8 mouse cellular contexts compared by ENCODE assay signal in genomic region chr19:34878603-34879541, GRCm38 (mm10). TPM values are rescaled to one million over a fixed set of nuclear protein-coding genes. Genes with fewer than 3 reads are reported as not detected.
A peak's percentile ranks its signal among the peaks of the same experiment; 100 is the strongest.
DNase-seq lines count a peak whose midpoint lies in the region; ATAC-seq and TF ChIP-seq lines count a peak whose summit lies in the region.

Gene Pank1, minus strand, starts transcription at chr19:34879455.

- peak within 1 kb of the TSS; percentile 56 for H3K4me2 ChIP-seq in forebrain, embryonic 11.5 days (ENCODE audit: low read depth, low read length, severe bottlenecking)
- peak within 1 kb of the TSS; percentile 82 for H3K4me2 ChIP-seq in heart, embryonic 16.5 days (ENCODE audit: low read depth, low read length)
- peak within 1 kb of the TSS; percentile 91 for H3K4me2 ChIP-seq in liver, embryonic 15.5 days
- H3K4me2 ChIP-seq in neural tube, embryonic 13.5 days = peak within 1 kb of the TSS; percentile 78

- TF ChIP-seq POLR2A in brain, embryonic 14.5 days (IDR thresholded peaks at IDR 0.05; ENCODE audit: borderline replicate concordance, extremely low read depth, insufficient read depth, insufficient read length, poor library complexity, severe bottlenecking) = peak; percentile 22
- 0 out of 2 replicates have a peak, but pooled peaks have one; percentile 38 for TF ChIP-seq POLR2A in testis, adult 2 months (IDR thresholded peaks at IDR 0.05; ENCODE audit: control insufficient read depth, low read depth, low read length)

- 0 out of 2 replicates have a peak, but pooled peaks cover 1% of the 10 kb centered on the region for H3K4me1 ChIP-seq in forebrain, embryonic 11.5 days (replicated peaks; ENCODE audit: control insufficient read depth, insufficient read depth, low read length)
- H3K4me1 ChIP-seq in heart, embryonic 16.5 days (ENCODE audit: control insufficient read depth, insufficient read depth, low read length) = peaks cover 20% of the 10 kb centered on the region
- H3K4me1 ChIP-seq in liver, embryonic 15.5 days (replicated peaks) = peaks cover 28% of the 10 kb centered on the region
- peaks cover 24% of the 10 kb centered on the region for H3K4me1 ChIP-seq in neural tube, embryonic 13.5 days (replicated peaks)
- peaks cover 4% of the 10 kb centered on the region for H3K4me1 ChIP-seq in testis, adult 2 months (ENCODE audit: control insufficient read depth, insufficient read depth, low read length)

- peak; percentile 90 for DNase-seq in brain, embryonic 14.5 days (ENCODE audit: low read depth)
- DNase-seq in forebrain, embryonic 11.5 days (ENCODE audit: low spot score) = peak; percentile 87
- peak; percentile 84 to 88 for DNase-seq in kidney, postnatal 36 days

- peak within 1 kb of the TSS; percentile 98 for H3K27ac ChIP-seq in forebrain, embryonic 11.5 days (ENCODE audit: low read depth, low read length)
- H3K27ac ChIP-seq in heart, embryonic 16.5 days (ENCODE audit: low read length) = peak within 1 kb of the TSS; percentile 99
- H3K27ac ChIP-seq in liver, embryonic 15.5 days (replicated peaks) = peak within 1 kb of the TSS; percentile 88
- H3K27ac ChIP-seq in neural tube, embryonic 13.5 days (replicated peaks) = peak within 1 kb of the TSS; percentile 98
- peak within 1 kb of the TSS; percentile 70 for H3K27ac ChIP-seq in testis, adult 2 months (ENCODE audit: control insufficient read depth, insufficient read depth, low read depth, low read length)

- H3K36me3 ChIP-seq in forebrain, embryonic 11.5 days (ENCODE audit: control insufficient read depth, insufficient read depth, low read length) = no peaks in the 10 kb centered on the region
- no peaks in the 10 kb centered on the region for H3K36me3 ChIP-seq in heart, embryonic 16.5 days (ENCODE audit: control insufficient read depth, insufficient read depth)
- H3K36me3 ChIP-seq in liver, embryonic 15.5 days (replicated peaks) = no peaks in the 10 kb centered on the region
- H3K36me3 ChIP-seq in neural tube, embryonic 13.5 days = no peaks in the 10 kb centered on the region
- no peaks in the 10 kb centered on the region for H3K36me3 ChIP-seq in testis, adult 2 months (ENCODE audit: control insufficient read depth, insufficient read depth, low read length)

- H3K27me3 ChIP-seq in forebrain, embryonic 11.5 days (ENCODE audit: control insufficient read depth, insufficient read depth, low read length) = no peaks in the 10 kb centered on the region
- H3K27me3 ChIP-seq in heart, embryonic 16.5 days (ENCODE audit: control insufficient read depth, insufficient read depth, low read length) = no peaks in the 10 kb centered on the region
- no peaks in the 10 kb centered on the region for H3K27me3 ChIP-seq in liver, embryonic 15.5 days
- H3K27me3 ChIP-seq in neural tube, embryonic 13.5 days = no peaks in the 10 kb centered on the region
- no peaks in the 10 kb centered on the region for H3K27me3 ChIP-seq in testis, adult 2 months (ENCODE audit: control insufficient read depth, insufficient read depth, low read length)

- TF ChIP-seq CTCF in brain, embryonic 14.5 days (IDR thresholded peaks at IDR 0.05; ENCODE audit: borderline replicate concordance, extremely low read depth, insufficient read depth, insufficient read length) = no peak
- no peak for TF ChIP-seq CTCF in testis, adult 2 months (IDR thresholded peaks at IDR 0.05; ENCODE audit: control insufficient read depth, insufficient read depth, insufficient replicate concordance, low read depth, low read length)

- peak within 1 kb of the TSS; percentile 87 for H3K4me3 ChIP-seq in forebrain, embryonic 11.5 days (ENCODE audit: low read depth, low read length)
- peak within 1 kb of the TSS; percentile 97 for H3K4me3 ChIP-seq in heart, embryonic 16.5 days (ENCODE audit: low read length)
- peak within 1 kb of the TSS; percentile 74 for H3K4me3 ChIP-seq in liver, embryonic 15.5 days (replicated peaks)
- H3K4me3 ChIP-seq in neural tube, embryonic 13.5 days = peak within 1 kb of the TSS; percentile 88
- H3K4me3 ChIP-seq in testis, adult 2 months (ENCODE audit: control insufficient read depth, low read depth, low read length) = peak within 1 kb of the TSS; percentile 73

- H3K9ac ChIP-seq in forebrain, embryonic 11.5 days (ENCODE audit: low read length) = peak within 1 kb of the TSS; percentile 96
- H3K9ac ChIP-seq in heart, embryonic 16.5 days (ENCODE audit: low read length) = peak within 1 kb of the TSS; percentile 99
- peak within 1 kb of the TSS; percentile 72 for H3K9ac ChIP-seq in liver, embryonic 15.5 days
- peak within 1 kb of the TSS; percentile 95 for H3K9ac ChIP-seq in neural tube, embryonic 13.5 days

- H3K9me3 ChIP-seq in forebrain, embryonic 11.5 days (ENCODE audit: control insufficient read depth, low read length) = no peaks in the 10 kb centered on the region
- no peaks in the 10 kb centered on the region for H3K9me3 ChIP-seq in heart, embryonic 16.5 days (replicated peaks; ENCODE audit: control insufficient read depth, low read length)
- no peaks in the 10 kb centered on the region for H3K9me3 ChIP-seq in liver, embryonic 15.5 days (replicated peaks)
- H3K9me3 ChIP-seq in neural tube, embryonic 13.5 days = no peaks in the 10 kb centered on the region

- under 1% methylated on average over 87 of the region's 96 CpGs for WGBS in forebrain, embryonic 11.5 days
- WGBS in heart, embryonic 16.5 days = under 1% methylated on average over 73 of the region's 96 CpGs
- under 1% methylated on average over 96 of the region's 96 CpGs for WGBS in liver, embryonic 15.5 days (ENCODE audit: insufficient replicate concordance)
- WGBS in neural tube, embryonic 13.5 days = under 1% methylated on average over 92 of the region's 96 CpGs

- peak; percentile 42 for ATAC-seq in CD4-positive, CD25-positive, alpha-beta regulatory T cell, adult 4 months
- ATAC-seq in forebrain, embryonic 11.5 days (replicated peaks; ENCODE audit: low FRiP score) = peak; percentile 74
- ATAC-seq in heart, embryonic 16.5 days (replicated peaks; ENCODE audit: extremely low read depth, insufficient read depth, low FRiP score) = peak; percentile 63
- peak; percentile 35 for ATAC-seq in liver, embryonic 15.5 days (ENCODE audit: insufficient read depth)
- peak; percentile 81 for ATAC-seq in neural tube, embryonic 13.5 days (ENCODE audit: low read depth)

RNA-seq across cellular contexts. Expression of gene Pank1, which starts in this region (rescaled TPM):
- under 1 TPM; 0.42 to 0.57 TPM for polyA plus RNA-seq in CD4-positive, CD25-positive, alpha-beta regulatory T cell, adult 4 months (2017; shearing (Covaris generic))
- 2.3 and 6.6 TPM in 2 replicates for polyA plus RNA-seq in brain, embryonic 14.5 days (2012; rRNA removed)
- 10.7 and 11.5 TPM in 2 replicates for polyA plus RNA-seq in forebrain, embryonic 11.5 days (2014; fragmentation: Nextera tagmentation; extraction: Ambion mirVana)
- polyA plus RNA-seq in heart, embryonic 16.5 days (2015; fragmentation: Nextera tagmentation; extraction: Ambion mirVana) = 12.9 and 14.8 TPM in 2 replicates
- 8.3 and 8.6 TPM in 2 replicates for polyA plus RNA-seq in liver, embryonic 15.5 days (2015; fragmentation: Nextera tagmentation; extraction: Ambion mirVana)
- polyA plus RNA-seq in neural tube, embryonic 13.5 days (2015; fragmentation: Nextera tagmentation; extraction: Ambion mirVana) = 8.0 and 9.0 TPM in 2 replicates
- polyA plus RNA-seq in testis, adult 2 months (2012; rRNA removed) = 3.1 and 6.4 TPM in 2 replicates

Comparison
In these comparisons a context has a peak if more than half of its experiments do, and no peak if none do; other contexts are left out.
1. Peak in every context shown above with its lines: DNase-seq, ATAC-seq, H3K4me3 ChIP-seq and H3K27ac ChIP-seq.
2. Peak in ATAC-seq in CD4-positive, CD25-positive, alpha-beta regulatory T cell, adult 4 months; RNA of the gene not detected or under 1 TPM.